Mouse (Mus musculus) heart, embryonic 10.5 days (tissue): ENCODE measurements around the gene Ppp1r9b. TPM values are rescaled to one million over a fixed set of nuclear protein-coding genes. Genes with fewer than 3 reads are reported as not detected.

ENCODE experiments used
- polyA plus RNA-seq: library from polyadenylated mRNA; unstranded; fragments of >200 nt; fragmentation: Nextera tagmentation; extraction: Ambion mirVana; gene quantifications from 2 replicates; pipeline ENCODE4 v1.2.1, GENCODE M21; 2016

Ppp1r9b gene
- polyA plus RNA-seq, 1 experiment from 2014 or later: 12.5 TPM

Other genes with a start within 250 kb of the Ppp1r9b start
- 0.16 TPM in 1 of 2 replicates, not detected in the other for gene Cdc34b, start 249.3 kb upstream of the Ppp1r9b start, polyA plus RNA-seq
- gene Tmem92, start 208.3 kb upstream of the Ppp1r9b start, polyA plus RNA-seq: not detected in 2 replicates
- gene Col1a1, start 54.8 kb upstream of the Ppp1r9b start, polyA plus RNA-seq: 146 and 311 TPM in 2 replicates
- 0.22 TPM in 1 of 2 replicates, not detected in the other for gene Hils1, start 23.4 kb upstream of the Ppp1r9b start, polyA plus RNA-seq
- gene Sgca, start 14.7 kb upstream of the Ppp1r9b start, polyA plus RNA-seq: 12.5 and 25.8 TPM in 2 replicates
- gene Samd14, start 18.8 kb downstream of the Ppp1r9b start, polyA plus RNA-seq: 15.1 and 18.8 TPM in 2 replicates
- 27.4 and 41.1 TPM in 2 replicates for gene Pdk2, start 50.3 kb downstream of the Ppp1r9b start, polyA plus RNA-seq
- gene Itga3, start 85.8 kb downstream of the Ppp1r9b start, polyA plus RNA-seq: 11.5 and 13.8 TPM in 2 replicates
- 3.2 and 5.9 TPM in 2 replicates for gene Dlx3, start 129.1 kb downstream of the Ppp1r9b start, polyA plus RNA-seq
- 0.43 and 1.2 TPM in 2 replicates for gene Dlx4, start 155.2 kb downstream of the Ppp1r9b start, polyA plus RNA-seq